Mouse (Mus musculus) cortical plate, adult 2 months (tissue): ENCODE data around the gene Adamts13.

Experiments
- CTCF ChIP-seq: fragments of 200-500 bp; IDR thresholded peaks from 2 replicates; pipeline ENCODE4 v1.5.1; 2011; ENCODE audit warnings: mild to moderate bottlenecking, control low read depth, low read length; ENCODE audit not compliant: insufficient read depth; ENCODE audit errors: extremely low read depth
- POLR2A ChIP-seq: fragments of 200-500 bp; IDR thresholded peaks from 2 replicates; pipeline ENCODE4 v1.6.1; 2011; ENCODE audit warnings: mild to moderate bottlenecking, low read length, control low read depth; ENCODE audit not compliant: insufficient read depth; ENCODE audit errors: extremely low read depth

- TF ChIP-seq POLR2A (no peak), CTCF (no peak)
Measured at GRCm38 (mm10) chr2:27026332-27026731, 53.1 kb downstream of the Adamts13 start.
